Mouse (Mus musculus) neural tube, embryonic 15.5 days (tissue): ENCODE data around the gene Apobec3. TPM values are rescaled to one million over a fixed set of nuclear protein-coding genes. Genes with fewer than 3 reads are reported as not detected.
"Not testable (repeated sequence)": the region's sequence is repeated elsewhere in the genome, so short reads cannot be mapped to it uniquely, and the experiment has no call there.

Source experiments
- ATAC-seq: fragments of 200-750 bp; cut with Nextera tagmentation; 2 replicates; pipeline ENCODE4 v1.8.0; 2017; ENCODE audit warnings: mild to moderate bottlenecking, moderate TSS enrichment, moderate library complexity; ENCODE audit not compliant: low FRiP score
- H3K27ac ChIP-seq: fragments of 300-500 bp; sonication (generic); replicated peaks from 2 replicates; pipeline ENCODE4 v1.5.1; 2015; ENCODE audit warnings: mild to moderate bottlenecking, inconsistent platforms
- H3K27me3 ChIP-seq: fragments of 300-500 bp; sonication (generic); replicated peaks from 2 replicates; pipeline ENCODE4 v1.6.1; 2015; ENCODE audit warnings: inconsistent platforms
- H3K36me3 ChIP-seq: fragments of 300-500 bp; sonication (generic); 2 replicates; pipeline ENCODE4 v1.6.1; 2015; ENCODE audit warnings: inconsistent platforms
- H3K4me1 ChIP-seq: fragments of 300-500 bp; sonication (generic); 2 replicates; pipeline ENCODE4 v1.6.1; 2015; ENCODE audit warnings: inconsistent platforms
- H3K4me2 ChIP-seq: fragments of 300-500 bp; sonication (generic); 2 replicates; pipeline ENCODE4 v1.6.1; 2015; ENCODE audit warnings: inconsistent platforms, mild to moderate bottlenecking, moderate library complexity
- H3K4me3 ChIP-seq: fragments of 300-500 bp; sonication (generic); replicated peaks from 2 replicates; pipeline ENCODE4 v1.5.1; 2015; ENCODE audit warnings: mild to moderate bottlenecking, inconsistent platforms
- H3K9ac ChIP-seq: fragments of 300-500 bp; sonication (generic); replicated peaks from 2 replicates; pipeline ENCODE4 v1.6.1; 2015; ENCODE audit warnings: mild to moderate bottlenecking, inconsistent platforms
- H3K9me3 ChIP-seq: fragments of 300-500 bp; sonication (generic); replicated peaks from 2 replicates; pipeline ENCODE4 v1.6.1; 2016; ENCODE audit warnings: inconsistent platforms
- WGBS: fragments of 180-500 bp; shearing (Covaris S2); methylation state at CpG from one replicate; pipeline ENCODE4 v1.1.7; 2015; ENCODE audit warnings: mixed read lengths; 5-methylcytosine and 5-hydroxymethylcytosine counted together
- polyA plus RNA-seq: library from polyadenylated mRNA; unstranded; fragments of >200 nt; fragmentation: Nextera tagmentation; extraction: Ambion mirVana; gene quantifications from 2 replicates; pipeline ENCODE4 v1.2.1, GENCODE M21; 2015

The Apobec3 gene
- polyA plus RNA-seq, 1 experiment from 2014 or later, result 4.8 TPM

DNA sequence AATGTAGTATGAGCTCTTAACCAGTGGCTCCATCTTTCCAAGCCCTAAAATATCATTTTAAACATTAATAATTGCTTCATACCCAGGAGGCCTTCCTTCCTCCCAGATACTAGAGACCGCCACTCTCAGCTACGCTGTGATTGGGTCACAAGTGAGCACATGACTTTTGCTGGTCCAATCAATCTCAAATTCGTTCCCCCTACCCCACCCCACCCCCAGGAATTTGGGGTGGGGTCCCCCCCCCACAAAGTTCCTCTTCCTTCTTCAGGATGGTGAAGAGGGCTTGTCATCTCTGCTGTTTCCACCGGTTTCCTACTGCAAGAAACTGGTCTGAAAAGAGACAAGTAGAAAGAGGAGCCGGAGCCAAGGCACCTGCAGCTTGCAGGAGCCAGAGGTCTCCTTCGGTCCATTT, 12.7 kb upstream of the Apobec3 start:
- Histone ChIP-seq H3K9ac (no peak overlapping the region), H3K27ac (no peak overlapping the region; the same call in 1 of the 2 replicates), H3K27me3 (no peaks in the 10 kb centered on the region), H3K4me2 (peak overlapping the region; percentile 3; the same call in 1 of the 2 replicates), H3K36me3 (no peaks in the 10 kb centered on the region), H3K4me3 (no peak overlapping the region), H3K4me1 (peaks cover 15% of the 10 kb centered on the region; the same call in 1 of the 2 replicates), H3K9me3 (no peaks in the 10 kb centered on the region)
- WGBS, result 72% methylated on average over 6 of the region's 6 CpGs
- ATAC-seq, result no peak

DNA sequence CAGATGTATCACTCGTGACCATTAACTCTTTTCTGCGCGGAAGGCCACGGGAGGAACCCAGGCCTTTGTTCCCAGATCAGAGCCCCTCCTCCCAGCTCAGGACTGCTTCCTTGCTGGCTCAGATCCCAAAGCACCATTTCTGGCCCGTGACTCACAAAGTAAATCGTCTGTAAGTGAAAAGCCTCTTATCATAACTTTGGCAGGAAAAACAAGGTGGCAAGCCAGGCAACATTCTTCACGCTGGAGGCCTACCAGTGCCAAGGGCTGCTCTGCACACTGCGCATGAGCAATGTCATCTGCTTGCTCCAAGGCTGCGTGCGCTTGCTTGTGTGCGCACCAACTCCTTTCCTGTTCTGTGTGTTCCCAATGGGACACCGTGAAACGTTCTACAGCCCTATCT, 12.1 kb upstream of the Apobec3 start:
- Histone ChIP-seq H3K27me3 (no peaks in the 10 kb centered on the region), H3K4me2 (peak overlapping the region; percentile 3; the same call in 1 of the 2 replicates), H3K9me3 (no peaks in the 10 kb centered on the region), H3K36me3 (no peaks in the 10 kb centered on the region), H3K27ac (no peak overlapping the region; the same call in 1 of the 2 replicates), H3K9ac (no peak overlapping the region), H3K4me1 (peaks cover 15% of the 10 kb centered on the region; the same call in 1 of the 2 replicates), H3K4me3 (no peak overlapping the region)
- ATAC-seq, result no peak
- 46% methylated on average over 13 of the region's 13 CpGs for WGBS

DNA sequence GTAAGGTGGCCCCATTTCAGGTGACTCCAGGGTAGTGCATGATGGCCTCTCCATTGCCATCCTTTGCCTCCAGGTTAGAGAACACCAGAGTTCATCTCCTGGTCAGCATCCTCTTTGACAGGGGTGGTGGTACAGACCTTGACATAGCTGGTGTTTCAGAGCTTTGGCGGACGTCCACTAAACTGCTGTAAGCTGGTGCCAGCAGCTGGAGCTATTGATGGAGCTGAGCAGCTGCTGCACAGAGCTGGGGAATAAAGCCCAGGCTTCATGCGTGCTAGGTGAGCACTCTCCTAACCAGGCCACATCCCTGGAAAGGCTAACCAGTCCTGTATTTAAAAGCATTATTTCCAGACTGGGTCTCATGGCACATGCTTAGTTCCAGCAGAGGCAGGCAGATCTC, 11.0 kb upstream of the Apobec3 start:
- H3K4me1 ChIP-seq, result peaks cover 15% of the 10 kb centered on the region; the same call in 1 of the 2 replicates
- WGBS, result 90% methylated on average over 3 of the region's 3 CpGs
- no peak for ATAC-seq

DNA sequence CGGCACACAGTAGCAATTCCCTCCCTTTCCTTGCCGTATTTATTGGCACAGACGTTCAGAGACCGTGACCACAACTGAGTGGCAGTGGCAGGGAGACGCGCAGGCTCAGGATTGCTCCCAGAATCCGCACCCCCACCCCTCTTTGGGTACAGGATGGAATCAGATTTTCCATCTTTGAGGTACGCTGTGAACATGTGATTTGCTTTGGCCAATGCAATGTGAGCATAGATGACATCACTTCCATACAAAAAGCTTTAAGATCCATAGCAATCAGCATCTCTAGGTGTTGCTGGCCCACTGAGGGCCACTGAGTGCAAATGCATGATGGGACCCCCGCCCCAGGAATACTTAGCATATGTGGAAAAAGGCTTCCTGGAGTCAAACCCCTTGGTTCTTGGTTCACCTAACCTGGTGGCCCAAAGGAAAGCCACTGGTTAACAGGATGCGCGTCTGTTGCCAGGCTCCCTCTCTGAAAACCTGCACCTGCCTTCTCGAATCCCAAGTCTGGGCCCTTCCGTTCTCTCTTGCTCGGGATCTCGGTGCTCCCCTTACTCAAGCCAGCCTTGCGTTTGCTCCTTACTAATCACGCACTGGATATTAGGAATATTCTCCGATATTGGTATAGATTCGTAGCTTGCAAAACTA, 8.7 kb upstream of the Apobec3 start:
- WGBS, result 18% methylated on average over 19 of the region's 19 CpGs
- ATAC-seq, result peak; percentile 91

More for the DNA sequence above, 11.0 kb upstream of the Apobec3 start:
- Histone ChIP-seq H3K27me3 (no peaks in the 10 kb centered on the region), H3K9me3 (no peaks in the 10 kb centered on the region), H3K9ac (no peak overlapping the region), H3K36me3 (no peaks in the 10 kb centered on the region), H3K4me3 (no peak overlapping the region), H3K4me2 (no peak overlapping the region), H3K27ac (no peak overlapping the region)

DNA sequence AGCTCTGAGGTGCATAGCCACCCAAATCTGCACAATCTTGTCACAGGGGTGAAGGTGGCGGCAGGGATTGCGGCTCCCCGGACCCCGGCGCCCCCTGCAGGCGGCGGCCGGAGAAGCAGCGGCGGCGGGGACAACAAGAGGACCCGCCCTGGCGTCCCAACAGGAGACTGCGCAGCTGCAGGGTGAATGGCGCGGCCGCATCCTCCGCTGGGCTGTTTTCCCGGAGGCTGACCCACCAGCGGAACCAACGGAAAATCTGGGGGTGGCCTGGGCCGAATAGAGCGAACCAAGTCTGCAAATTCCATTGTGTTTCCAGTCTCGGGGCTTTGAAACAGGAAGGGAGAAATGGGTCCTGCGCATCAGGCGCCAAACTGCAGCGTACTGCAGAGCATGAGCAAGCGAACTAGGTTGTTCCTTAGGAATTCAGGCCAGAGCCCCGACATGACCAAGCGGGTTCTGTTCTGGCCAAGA, 8.1 kb upstream of the Apobec3 start:
- ATAC-seq, result peak; percentile 93
- Histone ChIP-seq H3K27me3 (no peaks in the 10 kb centered on the region), H3K4me2 (peak overlapping the region; percentile 66), H3K4me3 (peak overlapping the region; percentile 47), H3K4me1 (peaks cover 15% of the 10 kb centered on the region; the same call in 1 of the 2 replicates), H3K9ac (peak overlapping the region; percentile 69), H3K36me3 (no peaks in the 10 kb centered on the region), H3K9me3 (no peaks in the 10 kb centered on the region), H3K27ac (peak overlapping the region; percentile 97)
- WGBS, result 0% methylated on average over 30 of the region's 30 CpGs

More for the DNA sequence above, 8.7 kb upstream of the Apobec3 start:
- H3K4me2 ChIP-seq, result peak overlapping the region; percentile 66
- no peaks in the 10 kb centered on the region for H3K9me3 ChIP-seq
- no peaks in the 10 kb centered on the region for H3K36me3 ChIP-seq
- H3K9ac ChIP-seq, result peak overlapping the region; percentile 69
- peak overlapping the region; percentile 97 for H3K27ac ChIP-seq
- peak overlapping the region; percentile 47 for H3K4me3 ChIP-seq
- no peaks in the 10 kb centered on the region for H3K27me3 ChIP-seq
- peaks cover 15% of the 10 kb centered on the region; the same call in 1 of the 2 replicates for H3K4me1 ChIP-seq

DNA sequence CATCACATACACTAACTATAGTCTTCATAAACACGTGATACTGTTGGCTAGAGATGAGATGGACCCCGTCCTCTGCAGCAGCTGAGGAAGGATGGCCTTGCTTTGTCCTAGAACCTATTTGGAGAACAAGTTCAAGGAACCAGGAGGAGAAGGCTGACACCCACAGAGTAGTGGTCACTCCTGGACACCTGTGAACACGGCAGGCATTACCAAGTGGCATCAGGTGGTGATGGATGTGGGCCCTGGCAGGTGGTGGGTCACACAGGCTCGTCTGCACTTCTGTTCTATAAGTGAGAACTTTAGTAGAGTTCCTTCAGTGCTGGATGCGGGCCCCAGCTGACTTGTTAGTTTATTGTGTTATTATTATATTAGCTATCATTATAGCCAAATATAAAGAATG, 6.6 kb upstream of the Apobec3 start:
- 82% methylated on average over 5 of the region's 5 CpGs for WGBS
- 0 out of 2 replicates have a peak overlapping the region, but pooled peaks have one; percentile 61 for H3K27ac ChIP-seq
- H3K4me2 ChIP-seq, result no peak overlapping the region
- no peaks in the 10 kb centered on the region for H3K27me3 ChIP-seq
- H3K4me1 ChIP-seq, result peaks cover 10% of the 10 kb centered on the region; the same call in 1 of the 2 replicates
- H3K36me3 ChIP-seq, result no peaks in the 10 kb centered on the region
- H3K9ac ChIP-seq, result no peak overlapping the region
- ATAC-seq, result no peak
- H3K4me3 ChIP-seq, result no peak overlapping the region
- no peaks in the 10 kb centered on the region for H3K9me3 ChIP-seq

DNA sequence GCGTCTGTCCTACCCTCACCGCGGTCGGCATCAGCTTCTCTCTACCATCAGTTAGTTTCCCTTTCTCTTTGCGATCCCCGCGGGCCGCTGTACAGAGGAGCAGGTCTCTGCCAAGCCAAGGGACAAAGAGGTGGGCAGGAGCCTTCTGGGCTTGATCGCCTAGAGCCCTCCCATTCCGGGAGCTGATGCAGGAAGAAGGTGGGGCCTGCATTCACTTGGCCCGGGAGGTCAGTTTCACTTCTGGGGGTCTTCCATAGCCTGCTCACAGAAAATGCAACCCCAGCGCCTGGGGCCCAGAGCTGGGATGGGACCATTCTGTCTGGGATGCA, 718 bp downstream of the Apobec3 start:
- no peaks in the 10 kb centered on the region; the same call in 1 of the 2 replicates for H3K27me3 ChIP-seq
- H3K9me3 ChIP-seq, result no peaks in the 10 kb centered on the region
- H3K27ac ChIP-seq, result no peak overlapping the region; the same call in 1 of the 2 replicates
- ATAC-seq, result peak; percentile 61; the same call in 1 of the 2 replicates
- 3% methylated on average over 12 of the region's 12 CpGs for WGBS
- peak overlapping the region; percentile 27 for H3K4me3 ChIP-seq
- peak overlapping the region; percentile 53 for H3K4me2 ChIP-seq
- H3K36me3 ChIP-seq, result no peaks in the 10 kb centered on the region
- H3K9ac ChIP-seq, result 0 out of 2 replicates have a peak overlapping the region, but pooled peaks have one; percentile 8
- peaks cover 7% of the 10 kb centered on the region for H3K4me1 ChIP-seq

DNA sequence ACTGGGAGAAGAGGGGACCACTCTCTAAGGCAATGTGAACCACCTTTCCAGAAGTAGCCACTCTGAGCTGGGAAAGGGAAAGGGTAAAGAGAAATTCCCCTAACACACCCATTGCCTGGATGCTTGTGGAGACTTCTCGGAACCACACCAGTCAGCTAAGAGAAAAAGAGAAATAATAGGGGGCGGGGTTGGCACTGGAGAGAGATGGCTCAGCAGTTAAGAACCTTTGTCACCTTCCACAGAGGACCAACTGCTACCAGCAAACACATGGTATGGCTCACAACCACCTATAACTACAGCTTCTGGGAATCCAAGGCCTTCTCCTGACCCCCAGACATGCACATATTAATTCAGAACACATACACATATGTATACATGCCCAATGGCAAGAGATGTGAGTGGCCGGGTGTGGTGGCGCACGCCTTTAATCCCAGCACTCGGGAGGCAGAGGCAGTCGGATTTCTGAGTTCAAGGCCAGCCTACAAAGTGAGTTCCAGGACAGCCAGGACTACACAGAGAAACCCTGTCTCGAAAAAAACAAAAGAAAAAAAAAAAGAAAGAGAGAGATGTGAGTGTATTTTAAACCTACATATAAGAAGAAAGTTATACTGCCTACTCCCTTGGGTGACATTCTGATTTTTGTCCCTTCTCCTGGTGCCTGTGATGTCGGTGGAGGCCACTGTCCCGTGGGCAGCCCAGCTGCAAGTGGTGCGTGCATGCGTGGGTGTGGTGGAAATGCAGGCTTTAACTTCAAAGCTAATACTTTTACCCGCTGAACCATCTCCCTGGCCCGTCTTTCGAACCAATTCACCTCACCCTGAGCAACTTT, 1.8 kb downstream of the Apobec3 start:
- H3K36me3 ChIP-seq, result no peaks in the 10 kb centered on the region
- 77% methylated on average over 15 of the region's 15 CpGs for WGBS

DNA sequence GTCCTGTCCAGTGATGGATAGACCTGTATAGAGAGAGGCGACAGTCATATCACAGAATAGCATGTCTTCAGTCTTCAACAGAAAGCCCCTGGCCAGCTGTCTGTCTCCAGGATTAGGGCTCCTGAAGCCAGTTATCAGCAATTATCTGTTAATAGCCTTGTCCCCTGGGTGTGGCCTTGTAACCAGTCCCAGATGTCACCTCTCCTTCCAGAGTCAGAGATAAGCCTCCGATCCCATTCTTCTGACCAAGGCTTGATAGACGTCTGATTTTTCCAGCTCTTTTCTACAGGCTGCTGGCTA, 2.3 kb downstream of the Apobec3 start:
- H3K9me3 ChIP-seq, result no peaks in the 10 kb centered on the region
- H3K27me3 ChIP-seq, result no peaks in the 10 kb centered on the region; the same call in 1 of the 2 replicates
- H3K4me3 ChIP-seq, result no peak overlapping the region
- WGBS, result 79% methylated on average over 3 of the region's 3 CpGs
- no peak overlapping the region for H3K27ac ChIP-seq
- H3K9ac ChIP-seq, result no peak overlapping the region
- no peak for ATAC-seq
- peaks cover 7% of the 10 kb centered on the region for H3K4me1 ChIP-seq
- no peaks in the 10 kb centered on the region for H3K36me3 ChIP-seq
- no peak overlapping the region for H3K4me2 ChIP-seq

More for the DNA sequence above, 1.8 kb downstream of the Apobec3 start:
- ATAC-seq, result no peak
- Histone ChIP-seq H3K27me3 (no peaks in the 10 kb centered on the region; the same call in 1 of the 2 replicates), H3K4me2 (peak overlapping the region; percentile 53), H3K9me3 (no peaks in the 10 kb centered on the region), H3K27ac (no peak overlapping the region), H3K4me1 (peaks cover 7% of the 10 kb centered on the region), H3K4me3 (no peak overlapping the region; the same call in 1 of the 2 replicates), H3K9ac (no peak overlapping the region)

DNA sequence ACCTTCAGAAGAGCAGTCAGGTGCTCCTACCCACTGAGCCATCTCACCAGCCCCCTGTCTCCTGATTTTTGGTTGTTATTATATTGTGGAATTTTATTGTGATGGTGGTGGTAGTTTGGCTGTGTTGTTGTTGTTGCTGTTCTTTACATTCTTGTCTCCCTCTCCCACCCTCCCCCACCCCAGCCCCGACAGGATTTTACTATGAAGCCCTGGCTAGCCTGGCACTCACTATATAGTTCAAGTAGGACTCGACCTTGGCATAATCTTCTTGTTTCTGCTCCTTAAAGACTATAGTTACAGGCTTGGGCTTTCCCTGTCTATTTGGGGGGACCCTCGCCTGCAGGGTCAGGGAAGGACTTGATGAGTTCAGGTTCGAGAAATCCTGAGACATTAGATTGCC, 2.9 kb downstream of the Apobec3 start:
- Histone ChIP-seq H3K27ac (no peak overlapping the region), H3K4me1 (peaks cover 7% of the 10 kb centered on the region), H3K27me3 (no peaks in the 10 kb centered on the region; the same call in 1 of the 2 replicates), H3K4me3 (no peak overlapping the region), H3K9ac (no peak overlapping the region), H3K4me2 (no peak overlapping the region), H3K36me3 (no peaks in the 10 kb centered on the region), H3K9me3 (no peaks in the 10 kb centered on the region)
- no peak for ATAC-seq
- 76% methylated on average over 4 of the region's 4 CpGs for WGBS

DNA sequence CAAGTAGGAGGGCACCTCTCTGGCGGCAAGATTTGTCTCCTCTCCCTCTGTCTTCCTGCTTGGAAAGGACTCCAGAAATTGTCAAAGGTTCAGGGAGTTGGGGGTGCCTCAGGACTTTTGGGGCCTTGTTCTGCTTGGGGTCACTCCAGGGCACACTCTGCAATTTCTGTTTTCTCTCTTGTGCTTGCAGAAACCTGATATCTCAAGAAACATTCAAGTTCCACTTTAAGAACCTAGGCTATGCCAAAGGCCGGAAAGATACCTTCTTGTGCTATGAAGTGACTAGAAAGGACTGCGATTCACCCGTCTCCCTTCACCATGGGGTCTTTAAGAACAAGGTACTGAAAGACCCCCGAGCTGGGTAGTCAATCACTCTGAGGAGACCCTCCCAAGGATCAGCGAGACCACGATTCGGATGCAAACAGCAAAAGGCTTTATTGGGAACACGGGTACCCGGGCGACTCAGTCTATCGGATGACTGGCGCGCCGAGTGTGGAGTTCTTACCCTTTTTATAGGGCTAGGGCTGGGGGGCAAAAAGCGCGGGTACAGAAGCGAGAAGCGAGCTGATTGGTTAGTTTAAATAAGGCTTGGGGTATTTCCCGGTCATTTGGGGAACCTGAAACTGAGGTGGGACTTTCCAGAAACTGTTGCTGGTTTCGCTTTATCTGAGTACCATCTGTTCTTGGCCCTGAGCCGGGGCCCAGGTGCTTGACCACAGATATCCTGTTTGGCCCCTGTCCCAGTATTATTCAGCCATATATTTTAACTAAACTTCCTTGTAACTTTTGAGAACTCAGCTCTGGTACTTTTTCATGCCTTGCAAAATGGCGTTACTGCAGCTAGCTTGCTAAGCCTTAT, 4.0 kb downstream of the Apobec3 start:
- H3K9me3 ChIP-seq, H3K27me3 ChIP-seq, H3K36me3 ChIP-seq, H3K4me2 ChIP-seq, H3K4me1 ChIP-seq, H3K9ac ChIP-seq, ATAC-seq, H3K27ac ChIP-seq, H3K4me3 ChIP-seq: not testable (repeated sequence)
- 89% methylated on average over 12 of the region's 23 CpGs for WGBS
